Mouse (Mus musculus) granulocyte monocyte progenitor cell, adult 5-6 weeks (primary cell): ENCODE results near the gene Gm49450. TPM values are rescaled to one million over a fixed set of nuclear protein-coding genes. Genes with fewer than 3 reads are reported as not detected.

ENCODE experiments used
- ATAC-seq: replicated peaks from 2 replicates; pipeline ENCODE4 v1.8.0; 2016; ENCODE audit warnings: mild to moderate bottlenecking, moderate TSS enrichment, inconsistent platforms; ENCODE audit not compliant: poor library complexity, severe bottlenecking
- total RNA-seq, 2 experiments: library from RNA; stranded (forward) in 1 of 2; stranded (reverse) in 1 of 2; fragments of 200-712, 200-1000 nt in 1 of 2; fragments of >200 nt in 1 of 2; fragmentation: Nextera tagmentation in 1 of 2; gene quantifications; 2 replicates each; pipeline ENCODE4 v1.2.3; 2014 to 2017

Gene Gm49450
- total RNA-seq, 2 experiments from 2014 or later: not detected

DNA sequence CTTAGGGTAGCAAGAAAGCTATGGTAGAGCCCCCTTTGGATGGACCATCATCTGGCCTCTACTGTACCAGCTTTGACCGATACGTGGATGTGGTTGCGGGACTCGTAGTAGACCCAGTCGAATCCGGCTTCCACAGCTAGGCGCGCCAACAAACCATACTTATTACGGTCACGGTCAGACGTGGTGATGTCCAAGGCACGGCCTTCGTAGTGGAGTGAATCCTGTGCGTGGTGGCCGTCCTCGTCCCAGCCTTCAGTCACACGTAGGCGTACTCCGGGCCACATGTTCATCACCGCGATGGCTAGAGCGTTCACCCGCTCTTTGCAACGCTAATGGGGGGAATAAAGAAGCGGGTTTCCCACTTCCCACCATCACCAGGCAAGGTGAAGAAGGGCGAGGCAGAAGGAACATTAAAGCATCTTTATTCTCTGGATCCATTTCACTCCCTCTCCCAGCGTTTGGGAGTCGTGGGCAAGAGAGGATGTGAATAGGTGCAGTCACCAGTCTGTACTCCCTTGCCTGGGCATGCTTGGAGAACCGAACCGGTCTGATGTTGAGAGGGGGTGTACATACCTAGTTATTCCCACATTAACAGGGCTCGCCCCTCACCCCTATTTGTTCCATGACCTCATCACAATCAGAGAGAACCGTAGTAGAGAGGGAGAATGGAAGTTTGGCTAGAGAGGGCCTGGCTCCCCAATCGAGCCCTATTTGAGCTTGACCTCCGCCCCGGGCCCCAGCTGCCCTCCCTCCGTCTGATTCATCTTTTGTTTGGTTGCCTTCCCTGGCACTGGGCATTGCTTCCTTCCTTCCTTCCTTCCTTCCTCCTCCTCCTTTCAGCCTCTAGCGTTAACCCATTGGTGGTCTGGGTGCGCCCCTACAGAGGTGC is 58.4 kb downstream of the Gm49450 start:
- no peak for ATAC-seq

- ATAC-seq: 0 out of 2 replicates have a peak, but pooled peaks have one; percentile 17
Observed at GRCm38 (mm10) chr15:98893940-98894745, 59.2 kb downstream of the Gm49450 start, which contains the start of gene Rhebl1. Rhebl1 (minus strand) TSS chr15:98894540.

DNA sequence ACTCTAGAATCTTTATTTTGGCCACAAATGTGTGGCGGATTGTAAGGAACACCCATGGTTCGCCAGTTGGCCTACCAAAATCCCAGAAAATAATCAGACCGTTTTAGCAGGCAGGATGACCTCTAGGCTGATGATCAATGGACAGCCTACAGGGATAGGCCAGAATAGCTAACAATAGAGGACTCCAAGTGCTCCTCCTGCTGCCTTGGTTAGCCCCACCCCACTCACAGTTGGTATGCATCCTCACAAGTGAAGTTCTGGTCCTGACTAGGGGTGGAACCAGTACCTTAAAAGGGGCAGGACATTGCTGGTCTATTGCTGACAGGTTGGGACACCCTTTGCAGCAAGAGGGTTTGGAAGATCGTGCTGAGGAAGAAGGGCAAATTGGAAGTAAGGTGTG is 60.3 kb downstream of the Gm49450 start:
- no peak for ATAC-seq

DNA sequence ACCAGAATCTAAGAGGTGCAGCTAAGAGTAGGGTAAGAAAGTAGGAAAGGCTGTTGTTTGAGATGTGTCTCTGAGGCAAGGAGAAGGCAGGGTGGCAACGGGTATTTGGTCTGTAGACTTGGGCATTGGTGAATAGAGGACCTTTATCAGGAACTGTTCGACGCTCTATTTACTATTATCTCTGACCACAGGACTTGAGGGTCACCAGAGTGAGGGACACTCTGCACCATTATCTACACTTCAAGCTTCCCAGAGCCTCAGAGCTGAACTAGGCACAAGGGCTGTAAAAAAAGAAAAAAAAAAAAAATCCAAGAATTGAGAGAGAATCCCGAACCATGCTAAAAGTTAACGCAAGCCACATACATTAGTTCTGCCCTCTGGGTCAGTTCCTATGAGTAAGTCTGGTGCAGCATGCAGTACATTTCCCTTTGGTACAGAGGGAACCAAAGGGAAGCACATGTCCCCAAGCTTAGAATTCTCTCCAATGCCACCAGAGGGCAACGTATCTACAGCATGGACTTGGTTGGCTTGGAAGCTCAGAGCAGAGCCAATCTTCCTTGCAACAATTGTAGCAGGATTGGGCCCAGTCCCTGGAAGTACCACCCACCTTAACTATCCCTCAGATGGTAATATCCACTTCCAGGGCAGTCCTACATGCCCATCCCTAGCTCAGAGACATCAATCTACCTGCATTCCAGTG is 61.3 kb downstream of the Gm49450 start:
- peak; percentile 84 for ATAC-seq

DNA sequence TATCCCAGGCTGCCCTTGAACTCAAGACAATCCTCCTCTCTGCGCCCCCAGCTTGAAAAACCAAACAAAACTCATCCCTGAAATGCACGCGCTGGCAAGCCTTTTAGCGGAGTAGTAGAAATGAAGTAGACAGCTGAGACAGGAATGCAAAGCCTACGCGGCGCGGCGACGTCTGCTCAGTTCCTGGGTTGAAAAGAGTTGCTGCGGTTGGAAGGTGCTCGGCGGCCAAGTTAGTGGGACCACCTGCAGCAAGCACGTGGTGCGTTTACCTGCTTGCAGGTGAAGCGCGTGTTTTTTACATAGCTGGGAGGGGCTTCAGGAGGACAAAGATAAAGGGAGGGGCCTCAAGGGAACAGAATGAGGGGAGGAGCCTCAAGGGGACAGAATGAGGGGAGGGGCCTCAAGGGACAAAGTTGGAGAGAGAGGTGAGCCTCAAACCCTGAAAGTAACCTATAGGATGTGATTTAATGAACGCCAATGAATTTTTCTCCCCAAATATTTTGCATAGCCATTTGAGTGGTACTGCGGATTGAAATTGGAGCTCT is 62.1 kb downstream of the Gm49450 start:
- ATAC-seq: no peak

DNA sequence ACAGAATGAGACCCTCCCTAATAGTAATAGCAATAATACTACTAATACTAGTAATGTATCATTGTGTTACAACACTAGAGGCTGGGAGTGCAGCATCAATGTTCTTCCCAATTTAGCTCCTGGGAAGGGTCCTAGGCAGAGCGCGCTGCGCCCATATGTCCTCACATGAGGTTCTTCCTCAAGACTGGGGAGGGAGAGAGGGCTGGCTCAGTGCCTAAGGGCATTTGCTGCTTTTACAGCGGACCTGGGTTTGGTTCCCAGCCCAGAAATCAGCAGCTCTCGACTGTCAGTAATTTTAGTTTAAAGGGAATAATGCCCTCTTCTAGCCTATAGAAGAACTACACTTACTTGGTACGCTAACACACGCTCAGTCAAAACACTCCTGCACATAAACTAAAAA is 65.8 kb downstream of the Gm49450 start:
- no peak for ATAC-seq

DNA sequence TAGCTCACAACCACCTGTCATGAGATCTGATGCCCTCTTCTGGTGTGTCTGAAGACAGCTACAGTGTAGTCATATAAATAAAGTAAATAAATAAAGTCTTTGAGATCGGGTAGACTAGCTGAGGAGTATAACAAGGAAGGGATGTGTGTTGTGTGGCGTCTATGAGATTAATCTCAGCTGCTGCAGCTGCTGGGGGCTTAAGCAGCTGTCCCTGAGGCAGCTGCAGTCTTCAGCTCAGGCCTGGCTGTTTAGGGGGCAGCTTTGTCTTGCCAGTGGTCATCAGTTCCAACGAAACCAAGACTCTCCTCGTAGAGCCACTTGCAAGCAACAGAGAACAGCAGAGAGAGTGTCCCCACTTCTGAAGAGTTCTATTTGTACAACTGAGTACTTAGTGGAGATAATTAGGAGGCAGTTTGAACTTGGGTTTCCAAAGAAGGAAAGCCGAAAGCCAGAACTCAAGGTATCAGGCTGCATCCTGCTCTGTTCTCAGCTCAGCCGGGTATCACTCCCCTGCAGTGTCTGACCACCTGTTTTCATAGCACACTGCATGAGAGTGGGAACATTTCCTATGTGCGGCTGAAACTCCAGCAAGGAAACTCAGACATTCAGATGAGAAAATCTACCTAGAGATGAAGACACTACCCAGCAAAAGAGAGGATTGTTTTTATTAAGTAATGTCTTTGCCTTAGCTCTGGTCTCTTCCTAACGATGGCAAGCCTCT is 66.5 kb downstream of the Gm49450 start:
- no peak for ATAC-seq

- no peak for ATAC-seq
Observed at GRCm38 (mm10) chr15:98884106-98884505, 69.2 kb downstream of the Gm49450 start.

GRCm38 (mm10) chr15:98883661-98884060 is 69.7 kb downstream of the Gm49450 start:
- no peak for ATAC-seq

Other genes starting within 250 kb of the Gm49450 start
- gene Ccdc65, start 245.3 kb downstream of the Gm49450 start, total RNA-seq (2014; fragmentation: Nextera tagmentation): not detected in 2 replicates
- not detected in 2 replicates for gene Ccdc65, start 245.3 kb downstream of the Gm49450 start, total RNA-seq (2017)
- 37.6 and 39.9 TPM in 2 replicates for gene Fkbp11, start 225.4 kb downstream of the Gm49450 start, total RNA-seq (2014; fragmentation: Nextera tagmentation)
- gene Fkbp11, start 225.4 kb downstream of the Gm49450 start, total RNA-seq (2017): 63.8 and 66.3 TPM in 2 replicates
- 39.0 and 41.4 TPM in 2 replicates for gene Arf3, start 190.3 kb downstream of the Gm49450 start, total RNA-seq (2014; fragmentation: Nextera tagmentation)
- 29.9 and 32.7 TPM in 2 replicates for gene Arf3, start 190.3 kb downstream of the Gm49450 start, total RNA-seq (2017)
- 0.47 TPM in 1 of 2 replicates, not detected in the other for gene Wnt10b, start 175.4 kb downstream of the Gm49450 start, total RNA-seq (2014; fragmentation: Nextera tagmentation)
- gene Wnt10b, start 175.4 kb downstream of the Gm49450 start, total RNA-seq (2017): 0.26 TPM in 1 of 2 replicates, not detected in the other
- gene Wnt1, start 163.7 kb downstream of the Gm49450 start, total RNA-seq (2014; fragmentation: Nextera tagmentation): not detected in 2 replicates
- not detected in 2 replicates for gene Wnt1, start 163.7 kb downstream of the Gm49450 start, total RNA-seq (2017)
- gene Ddn, start 144.1 kb downstream of the Gm49450 start, total RNA-seq (2014; fragmentation: Nextera tagmentation): not detected in 2 replicates
- not detected in 2 replicates for gene Ddn, start 144.1 kb downstream of the Gm49450 start, total RNA-seq (2017)
- gene Prkag1, start 122.0 kb downstream of the Gm49450 start, total RNA-seq (2014; fragmentation: Nextera tagmentation): 34.2 and 63.8 TPM in 2 replicates
- gene Prkag1, start 122.0 kb downstream of the Gm49450 start, total RNA-seq (2017): 85.0 and 110 TPM in 2 replicates
- 59.0 and 81.0 TPM in 2 replicates for gene Kmt2d, start 82.3 kb downstream of the Gm49450 start, total RNA-seq (2014; fragmentation: Nextera tagmentation)
- gene Kmt2d, start 82.3 kb downstream of the Gm49450 start, total RNA-seq (2017): 15.8 and 24.9 TPM in 2 replicates
- gene Rhebl1, start 59.0 kb downstream of the Gm49450 start, total RNA-seq (2014; fragmentation: Nextera tagmentation): 14.3 and 25.5 TPM in 2 replicates
- 4.3 and 7.3 TPM in 2 replicates for gene Rhebl1, start 59.0 kb downstream of the Gm49450 start, total RNA-seq (2017)
- not detected in 2 replicates for gene Dhh, start 55.0 kb downstream of the Gm49450 start, total RNA-seq (2014; fragmentation: Nextera tagmentation)
- gene Dhh, start 55.0 kb downstream of the Gm49450 start, total RNA-seq (2017): not detected in 2 replicates
- gene Lmbr1l, start 35.3 kb downstream of the Gm49450 start, total RNA-seq (2014; fragmentation: Nextera tagmentation): 3.5 and 8.5 TPM in 2 replicates
- gene Lmbr1l, start 35.3 kb downstream of the Gm49450 start, total RNA-seq (2017): 7.7 and 11.9 TPM in 2 replicates
- 2,030 and 2,397 TPM in 2 replicates for gene Tuba1b, start 19.0 kb downstream of the Gm49450 start, total RNA-seq (2014; fragmentation: Nextera tagmentation)
- gene Tuba1b, start 19.0 kb downstream of the Gm49450 start, total RNA-seq (2017): 964 and 1,039 TPM in 2 replicates
- gene Tuba1a, start 152 bp upstream of the Gm49450 start, total RNA-seq (2014; fragmentation: Nextera tagmentation): 21.3 and 34.8 TPM in 2 replicates
- 19.6 and 24.6 TPM in 2 replicates for gene Tuba1a, start 152 bp upstream of the Gm49450 start, total RNA-seq (2017)
- 117 and 131 TPM in 2 replicates for gene Tuba1c, start 76.3 kb upstream of the Gm49450 start, total RNA-seq (2014; fragmentation: Nextera tagmentation)
- 109 and 120 TPM in 2 replicates for gene Tuba1c, start 76.3 kb upstream of the Gm49450 start, total RNA-seq (2017)
- not detected in 2 replicates for gene Prph, start 101.6 kb upstream of the Gm49450 start, total RNA-seq (2014; fragmentation: Nextera tagmentation)
- gene Prph, start 101.6 kb upstream of the Gm49450 start, total RNA-seq (2017): not detected in 2 replicates
- gene Troap, start 121.0 kb upstream of the Gm49450 start, total RNA-seq (2014; fragmentation: Nextera tagmentation): 11.0 and 44.6 TPM in 2 replicates
- 21.5 and 24.9 TPM in 2 replicates for gene Troap, start 121.0 kb upstream of the Gm49450 start, total RNA-seq (2017)
- not detected in 2 replicates for gene C1ql4, start 134.3 kb upstream of the Gm49450 start, total RNA-seq (2014; fragmentation: Nextera tagmentation)
- gene C1ql4, start 134.3 kb upstream of the Gm49450 start, total RNA-seq (2017): not detected in 2 replicates
- gene Dnajc22, start 139.6 kb upstream of the Gm49450 start, total RNA-seq (2014; fragmentation: Nextera tagmentation): not detected in 2 replicates
- gene Dnajc22, start 139.6 kb upstream of the Gm49450 start, total RNA-seq (2017): not detected in 2 replicates
- gene Spats2, start 172.4 kb upstream of the Gm49450 start, total RNA-seq (2014; fragmentation: Nextera tagmentation): 0.85 TPM in 1 of 2 replicates, not detected in the other
- 0.46 and 1.0 TPM in 2 replicates for gene Spats2, start 172.4 kb upstream of the Gm49450 start, total RNA-seq (2017)